Mouse (Mus musculus) liver, adult 2 months (tissue): ENCODE measurements around the gene Tbc1d30.

Experiments used
- CTCF ChIP-seq: fragments of 200-500 bp; IDR thresholded peaks from 2 replicates; pipeline ENCODE4 v1.5.1; 2011; ENCODE audit warnings: low read depth, low read length, control low read depth
- POLR2A ChIP-seq: fragments of 200-500 bp; IDR thresholded peaks from 2 replicates; pipeline ENCODE4 v1.6.1; 2011; ENCODE audit warnings: low read length, control low read depth; ENCODE audit not compliant: insufficient read depth; ENCODE audit errors: extremely low read depth

GRCm38 (mm10) chr10:121251191-121251590 lies 99.9 kb downstream of the Tbc1d30 start:
- no peak for TF ChIP-seq CTCF
- no peak for TF ChIP-seq POLR2A
